Mouse (Mus musculus) layer of hippocampus, postnatal 14 days (tissue): ENCODE measurements around the gene Mpzl2. TPM values are rescaled to one million over a fixed set of nuclear protein-coding genes. Genes with fewer than 3 reads are reported as not detected.
"Not testable (repeated sequence)": the region's sequence is repeated elsewhere in the genome, so short reads cannot be mapped to it uniquely, and the experiment has no call there.

ENCODE experiments used
- DNase-seq, 2 experiments: peaks; one replicate each; pipeline ENCODE4 v3.0.0; 2021 to 2022; ENCODE audit warnings: low spot score in 2 of 2, mixed read lengths in 1 of 2
- total RNA-seq, 2 experiments: library from RNA; stranded (reverse); gene quantifications; 2 replicates each; pipeline ENCODE4 v1.2.3; 2021

Gene Mpzl2
- total RNA-seq, 2 experiments from 2014 or later, result 0.36 to 0.53 TPM

DNA sequence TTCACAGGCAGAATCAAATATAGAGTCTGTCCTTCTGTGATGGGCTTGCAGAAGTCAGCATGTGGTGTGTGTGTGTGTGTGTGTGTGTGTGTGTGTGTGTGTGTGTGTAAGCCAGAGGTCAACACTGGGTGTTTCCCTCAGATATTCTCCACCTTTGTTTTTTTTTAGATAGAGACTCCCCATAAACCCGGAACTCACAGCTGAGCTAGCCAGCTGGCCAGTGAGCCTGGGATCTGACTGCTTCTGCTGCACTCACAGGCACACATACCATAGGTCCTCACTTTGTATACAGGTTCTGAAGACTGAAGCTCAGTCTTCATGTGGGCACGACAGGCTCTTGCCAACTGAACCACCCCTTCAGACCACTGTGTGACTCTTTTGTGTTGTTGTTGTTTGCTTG, 7.3 kb upstream of the Mpzl2 start:
- DNase-seq, result no peak

GRCm38 (mm10) chr9:45034526-45034925, 5.1 kb upstream of the Mpzl2 start:
- DNase-seq, result no peak

GRCm38 (mm10) chr9:45037803-45038202, 1.8 kb upstream of the Mpzl2 start:
- DNase-seq, result not testable (repeated sequence)

DNA sequence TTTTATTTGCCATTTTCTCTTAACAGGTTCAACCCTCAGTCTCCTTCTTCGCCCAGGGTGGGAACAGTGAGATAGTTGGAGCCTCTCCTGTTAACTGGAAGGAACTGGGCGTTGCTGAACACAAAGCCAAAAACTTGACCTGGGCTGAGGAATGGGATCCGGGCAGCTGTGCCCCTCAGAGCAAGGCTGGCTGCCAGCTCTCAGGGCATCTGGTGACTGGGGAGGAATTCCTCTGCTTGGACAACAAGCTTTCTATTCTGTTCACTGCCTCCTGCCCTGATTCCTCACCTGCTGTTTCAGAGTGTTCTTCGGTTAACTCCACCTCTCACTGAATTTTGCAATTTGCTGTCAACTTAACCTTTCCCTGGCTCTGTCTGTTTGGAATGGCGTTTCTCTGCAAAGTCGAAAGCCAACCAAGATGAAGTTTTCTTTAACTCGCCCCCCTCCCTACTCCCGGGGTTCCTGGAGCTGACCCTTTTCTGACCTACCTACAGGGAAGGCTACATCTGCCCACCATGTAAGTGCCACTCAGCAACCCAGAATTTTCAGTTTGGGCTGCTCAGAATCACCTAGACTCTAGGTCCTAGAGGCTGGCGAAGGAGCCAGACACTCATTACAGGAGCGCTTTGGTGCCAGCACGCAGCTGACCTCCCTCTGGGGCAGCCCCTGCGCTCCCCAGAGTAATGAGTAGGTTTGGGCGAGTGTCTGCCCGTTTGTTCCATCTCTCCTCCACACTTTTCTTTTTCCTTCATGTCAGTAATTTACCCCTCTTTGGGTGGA, 657 bp downstream of the Mpzl2 start:
- no peak for DNase-seq

GRCm38 (mm10) chr9:45041131-45041838, 1.7 kb downstream of the Mpzl2 start:
- no peak for DNase-seq

GRCm38 (mm10) chr9:45042056-45042720, 2.6 kb downstream of the Mpzl2 start:
- DNase-seq, result no peak

- no peak for DNase-seq
Observed at GRCm38 (mm10) chr9:45042947-45043346, 3.3 kb downstream of the Mpzl2 start.

GRCm38 (mm10) chr9:45046973-45047372, 7.4 kb downstream of the Mpzl2 start:
- no peak for DNase-seq

DNA sequence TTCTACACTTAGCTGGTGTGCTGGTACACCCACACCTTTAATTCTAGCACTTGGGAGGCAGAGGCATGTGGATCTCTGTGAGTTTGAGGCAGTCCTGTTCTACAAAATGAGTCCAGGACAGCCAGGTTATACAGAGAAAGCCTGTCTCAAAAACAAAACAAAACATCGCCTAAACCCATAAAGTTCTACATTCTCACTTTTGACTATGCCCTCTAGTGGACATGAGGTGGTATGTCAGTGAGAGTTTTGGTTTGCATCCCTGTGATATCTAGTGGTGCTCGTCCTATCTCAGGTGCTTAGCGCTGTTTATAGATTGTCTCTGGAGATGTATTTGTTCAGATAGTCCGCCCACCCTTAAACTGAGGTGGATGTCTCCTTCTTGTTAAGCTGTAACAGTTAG, 8.9 kb downstream of the Mpzl2 start:
- DNase-seq, result peak in 1 of 2 experiments; percentile 36

GRCm38 (mm10) chr9:45049731-45050130, 10.1 kb downstream of the Mpzl2 start:
- DNase-seq, result no peak

GRCm38 (mm10) chr9:45050301-45050700, 10.7 kb downstream of the Mpzl2 start:
- DNase-seq, result no peak

DNA sequence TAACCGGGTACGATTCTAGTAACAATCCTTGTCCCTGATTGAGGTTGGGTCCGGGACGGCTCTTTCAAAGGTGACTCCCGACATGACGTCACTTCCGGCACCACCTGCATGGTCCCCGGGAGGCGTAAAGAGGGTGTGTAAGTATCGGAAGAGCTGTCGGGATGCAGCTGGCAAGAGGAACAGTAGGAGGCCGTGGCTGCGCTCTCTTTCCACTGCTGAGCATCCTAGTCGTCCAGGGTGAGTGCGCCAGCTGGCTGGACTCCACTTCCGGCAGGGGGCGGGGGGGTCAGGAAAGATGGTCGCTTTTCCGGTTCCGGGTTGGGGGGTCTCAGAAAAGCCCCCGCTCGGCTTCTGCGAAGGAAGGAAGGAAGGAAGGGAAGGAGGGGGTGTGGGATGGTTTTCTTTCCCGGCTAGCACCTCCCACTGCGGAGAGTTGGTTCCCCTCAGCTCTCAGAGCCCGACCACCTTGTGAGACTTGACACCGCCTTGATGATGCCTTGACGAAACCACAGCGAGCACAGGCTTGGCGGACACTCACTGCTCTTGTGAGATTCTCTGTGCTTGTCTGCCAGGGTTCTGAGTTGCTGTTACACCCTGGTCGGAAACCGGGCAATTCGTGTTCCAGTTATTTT, 15.6 kb downstream of the Mpzl2 start, which contains the start of gene Mpzl3:
TSS of gene Mpzl3 (plus strand) at position 105 of the 632 bp plus-strand sequence.
- DNase-seq, result peak; percentile 90 to 92

DNA sequence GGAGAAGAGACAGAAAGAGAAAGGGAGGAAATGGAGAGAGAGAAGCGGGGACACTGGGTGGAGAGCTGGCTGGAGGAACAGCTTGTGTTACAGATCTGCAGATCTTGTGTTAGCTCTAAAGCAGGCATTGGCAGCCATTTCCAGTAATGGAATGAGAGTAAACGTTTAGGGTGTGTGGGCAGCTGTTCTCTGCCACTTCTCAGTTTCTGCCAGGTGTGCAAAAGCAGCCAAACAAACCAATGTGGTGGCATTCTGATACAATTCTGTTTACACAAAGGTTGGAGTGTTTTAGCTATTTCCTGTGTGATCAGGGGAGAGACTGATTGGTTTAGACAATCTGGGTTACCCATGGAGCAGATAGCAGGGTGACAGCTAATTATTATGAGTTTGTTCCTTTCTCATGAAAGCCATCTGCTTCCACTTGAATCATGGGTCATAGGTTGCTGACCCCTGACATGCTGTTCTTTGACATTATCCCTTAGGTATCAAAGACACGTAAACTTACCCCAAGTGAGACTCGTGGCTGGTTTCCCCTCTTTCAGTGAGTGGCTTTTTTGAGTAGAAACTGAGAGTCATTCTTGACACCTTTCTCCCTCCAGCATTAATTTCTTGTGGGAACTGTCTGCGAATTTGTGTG, 18.8 kb downstream of the Mpzl2 start:
- DNase-seq, result peak in 1 of 2 experiments; percentile 12

DNA sequence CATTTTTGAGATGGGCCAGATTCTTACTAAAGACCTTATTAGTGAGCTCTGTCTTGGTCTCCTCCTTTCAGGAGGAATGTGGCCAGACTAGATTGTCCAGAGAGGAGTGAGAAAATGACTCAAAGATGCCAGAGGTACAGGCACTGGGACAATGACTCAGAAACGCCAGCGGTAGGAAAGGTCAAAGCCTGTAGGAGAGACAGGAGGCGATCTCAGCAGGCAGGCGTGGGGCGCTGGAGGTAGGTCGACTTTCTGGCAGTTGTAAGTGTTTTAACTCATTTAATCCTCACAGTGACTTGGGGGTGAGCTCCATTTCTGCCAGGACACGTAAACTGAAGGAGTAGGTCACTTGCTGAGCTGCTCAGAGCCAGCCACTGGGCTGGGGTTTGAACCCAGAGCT, 20.6 kb downstream of the Mpzl2 start:
- no peak for DNase-seq

GRCm38 (mm10) chr9:45062677-45063076, 23.1 kb downstream of the Mpzl2 start:
- no peak for DNase-seq

DNA sequence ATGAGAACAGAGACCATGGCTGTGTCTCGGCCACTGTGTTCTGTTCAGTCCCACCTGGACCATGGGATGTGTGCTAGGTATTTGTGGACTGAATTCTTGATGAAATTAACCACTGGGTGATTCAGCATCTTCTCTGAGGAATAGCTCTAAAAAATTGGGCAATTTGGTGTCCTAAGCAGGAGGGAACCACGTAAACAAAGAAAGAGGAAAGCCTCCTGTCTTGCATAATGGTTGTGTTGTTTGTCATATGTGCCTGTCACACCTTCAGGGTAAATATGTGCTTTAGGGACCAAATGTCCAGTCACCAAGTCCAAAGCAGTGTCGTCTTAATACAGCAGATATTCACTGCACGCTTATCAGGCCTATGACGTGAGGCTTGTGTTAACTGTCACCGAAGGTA, 24.8 kb downstream of the Mpzl2 start:
- no peak for DNase-seq

DNA sequence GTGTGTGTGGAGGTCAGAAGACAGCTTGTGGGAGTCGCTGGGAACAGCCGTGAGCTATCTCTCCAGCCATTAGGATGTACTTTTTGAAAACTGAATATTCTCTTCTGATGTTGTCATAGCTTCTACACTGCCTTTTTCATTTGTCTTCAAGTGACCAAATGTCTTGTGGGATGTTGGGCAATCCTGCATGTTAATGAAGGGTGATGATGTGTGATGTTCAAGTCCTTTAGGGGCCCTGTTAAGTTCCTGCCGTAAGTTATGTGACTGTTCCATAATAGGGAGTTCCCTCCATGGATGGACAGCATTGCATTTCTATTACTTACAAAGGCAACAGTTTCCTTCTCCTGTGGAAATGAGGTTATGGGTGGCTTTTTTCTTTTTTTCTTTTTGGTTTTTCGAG, 27.1 kb downstream of the Mpzl2 start:
- no peak for DNase-seq

DNA sequence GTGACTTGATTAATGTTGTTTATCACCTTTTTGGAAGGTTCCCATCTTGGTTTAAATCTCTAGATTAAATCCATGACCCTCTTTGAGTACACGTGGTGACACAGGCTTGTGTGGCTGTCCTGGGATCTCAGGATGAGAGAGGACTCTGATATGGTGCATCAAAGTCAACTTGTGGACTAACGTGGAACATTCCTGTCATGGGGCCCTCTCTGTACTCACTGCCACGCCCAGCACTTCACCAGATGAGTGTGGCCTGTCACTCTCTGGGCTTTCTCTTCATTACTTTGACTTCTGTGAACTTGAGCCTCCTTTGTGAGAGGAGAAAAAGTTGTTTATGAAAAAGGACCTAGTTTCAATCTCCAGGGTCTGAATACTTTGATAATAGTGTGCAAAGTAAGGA, 32.2 kb downstream of the Mpzl2 start:
- DNase-seq, result no peak

- no peak for DNase-seq
Observed at GRCm38 (mm10) chr9:45077859-45078258, 38.3 kb downstream of the Mpzl2 start.

- DNase-seq, result no peak
Observed at GRCm38 (mm10) chr9:45079011-45079410, 39.4 kb downstream of the Mpzl2 start, which contains the start of gene Jaml. TSS of gene Jaml (plus strand) at chr9:45079183.

DNA sequence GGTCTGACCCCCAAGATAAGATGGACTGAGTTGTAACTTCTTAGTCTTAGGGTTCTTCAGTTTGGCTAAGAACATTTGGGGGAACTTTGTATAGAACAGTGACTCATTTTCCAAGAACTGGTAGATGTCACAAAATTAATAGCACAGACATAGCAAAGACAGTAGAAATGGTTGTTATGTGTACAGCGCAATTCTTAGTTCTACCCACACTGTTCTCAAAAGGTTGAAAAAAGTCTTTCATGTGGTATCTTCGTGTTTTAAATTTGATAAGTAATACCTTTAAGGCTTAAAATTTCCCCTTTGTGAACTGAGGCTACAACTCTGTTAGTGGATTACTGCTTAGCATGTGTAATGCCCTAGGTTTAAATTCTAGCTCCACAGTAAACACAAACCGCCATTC, 43.5 kb downstream of the Mpzl2 start:
- DNase-seq, result no peak
